In the genomic region with DNA sequence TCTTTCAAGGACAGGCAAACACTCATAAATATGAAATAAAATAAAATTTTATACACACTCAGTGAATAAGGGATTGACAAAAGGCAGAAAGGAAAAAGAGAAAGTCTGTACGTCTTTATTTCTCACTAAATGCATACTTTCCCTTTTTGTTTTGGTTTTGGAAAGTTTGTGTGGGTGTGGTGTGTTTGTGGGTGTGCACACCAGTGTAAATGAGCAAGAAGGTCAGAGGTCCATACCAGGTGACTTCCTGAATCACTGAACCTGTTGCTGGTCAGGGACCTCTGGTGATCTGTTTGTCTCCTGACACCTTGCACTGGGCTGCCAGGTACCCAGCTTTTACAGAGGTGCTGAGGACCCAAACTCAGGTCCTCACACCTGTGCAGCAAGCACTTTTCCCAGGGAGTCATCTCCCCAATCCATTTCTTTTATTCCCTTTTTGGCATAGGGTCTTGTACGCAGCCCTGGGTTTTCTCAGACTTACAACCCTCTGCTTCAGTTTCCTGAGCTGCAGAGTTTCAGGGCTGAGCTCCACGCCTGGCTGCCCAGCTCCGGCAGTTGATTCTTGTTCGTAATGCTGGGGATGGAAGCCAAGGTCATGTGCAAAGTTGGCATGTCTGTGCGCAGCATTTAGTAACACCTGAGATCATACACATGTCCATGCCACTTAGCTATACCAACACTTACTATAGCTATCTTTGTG, we compare ENCODE assay signal across 28 mouse cellular contexts. TPM values are rescaled to one million over a fixed set of nuclear protein-coding genes. Genes with fewer than 3 reads are reported as not detected.
DNase-seq lines count a peak whose midpoint lies in the region; ATAC-seq lines count a peak whose summit lies in the region.
"Had no signal": no experiment of that assay in that cellular context is flagged by ENCODE, and none has a peak within 500 bp of the region (broad histone marks: within the 10 kb centered on the region; RNA-seq: fewer than 3 reads in every experiment).

No protein-coding gene starts in this region.

- WGBS in kidney, embryonic 15.5 days: 60% methylated on average over 6 of the region's 6 CpGs
- WGBS in limb, embryonic 10.5 days: 92% methylated on average over 6 of the region's 6 CpGs

- 0 out of 2 replicates have a peak, but pooled peaks cover 3% of the 10 kb centered on the region for H3K4me1 ChIP-seq in kidney, embryonic 15.5 days
- no peaks in the 10 kb centered on the region for H3K4me1 ChIP-seq in limb, embryonic 10.5 days
- H3K4me1 ChIP-seq: hindbrain, embryonic 15.5 days; midbrain, embryonic 13.5 days; stomach, embryonic 15.5 days had no signal

- no peak overlapping the region for H3K4me2 ChIP-seq in kidney, embryonic 15.5 days
- H3K4me2 ChIP-seq: hindbrain, embryonic 15.5 days; liver, embryonic 15.5 days; midbrain, embryonic 13.5 days; stomach, embryonic 15.5 days had no signal

- no peak overlapping the region for H3K27ac ChIP-seq in kidney, embryonic 15.5 days
- no peak overlapping the region for H3K27ac ChIP-seq in limb, embryonic 10.5 days
- H3K27ac ChIP-seq: gastrocnemius, adult 2 months; hindbrain, embryonic 10.5 days; hindbrain, embryonic 15.5 days; kidney, postnatal 0 days; liver, embryonic 15.5 days; midbrain, embryonic 13.5 days; stomach, embryonic 15.5 days had no signal

- DNase-seq in kidney, adult 18-20 months: peak; percentile 25
- peak; percentile 39 to 42 for DNase-seq in B cell, adult 2 months
- peak; percentile 38 for DNase-seq in kidney, postnatal 10 days
- DNase-seq in limb, embryonic 10.5 days (ENCODE audit: low spot score): peak; percentile 14
- DNase-seq in layer of hippocampus, postnatal 10 days (ENCODE audit: low spot score in 2 of 2): no peak
- no peak for DNase-seq in testis, postnatal 10 days (ENCODE audit: low spot score)
- DNase-seq: adrenal gland, adult 8-10 months; cerebellum, adult 2 months; cerebellum, postnatal 14 days; gastrocnemius, adult 2 months; heart, postnatal 14 days; layer of hippocampus, postnatal 36 days; lung, postnatal 4 days; right cerebral cortex, adult 18-20 months; thymus, postnatal 14 days had no signal

- H3K36me3 ChIP-seq in kidney, embryonic 15.5 days: no peaks in the 10 kb centered on the region
- no peaks in the 10 kb centered on the region for H3K36me3 ChIP-seq in limb, embryonic 10.5 days
- H3K36me3 ChIP-seq: hindbrain, embryonic 10.5 days; hindbrain, embryonic 15.5 days; liver, embryonic 15.5 days; midbrain, embryonic 13.5 days; stomach, embryonic 15.5 days had no signal

- no peak overlapping the region for H3K9ac ChIP-seq in kidney, embryonic 15.5 days
- H3K9ac ChIP-seq: hindbrain, embryonic 15.5 days; liver, embryonic 15.5 days; midbrain, embryonic 13.5 days; stomach, embryonic 15.5 days had no signal

- H3K4me3 ChIP-seq in kidney, embryonic 15.5 days (replicated peaks): no peak overlapping the region
- no peak overlapping the region for H3K4me3 ChIP-seq in limb, embryonic 10.5 days
- H3K4me3 ChIP-seq: erythroblast, embryonic 14.5 days; gastrocnemius, adult 2 months; hindbrain, embryonic 10.5 days; hindbrain, embryonic 15.5 days; liver, embryonic 15.5 days; megakaryocyte, embryonic 14.5 days; midbrain, embryonic 13.5 days; stomach, embryonic 15.5 days had no signal

- no peaks in the 10 kb centered on the region for H3K9me3 ChIP-seq in kidney, embryonic 15.5 days (replicated peaks)
- H3K9me3 ChIP-seq in limb, embryonic 10.5 days (replicated peaks): no peaks in the 10 kb centered on the region
- H3K9me3 ChIP-seq: hindbrain, embryonic 15.5 days; liver, embryonic 15.5 days; midbrain, embryonic 13.5 days; stomach, embryonic 15.5 days had no signal

- no peaks in the 10 kb centered on the region for H3K27me3 ChIP-seq in kidney, embryonic 15.5 days
- no peaks in the 10 kb centered on the region for H3K27me3 ChIP-seq in limb, embryonic 10.5 days (ENCODE audit: low read depth, poor library complexity, severe bottlenecking)
- H3K27me3 ChIP-seq: hindbrain, embryonic 15.5 days; liver, embryonic 15.5 days; megakaryocyte, embryonic 14.5 days; midbrain, embryonic 13.5 days; stomach, embryonic 15.5 days had no signal

- no peak for ATAC-seq in kidney, embryonic 15.5 days (replicated peaks; ENCODE audit: low FRiP score)
- ATAC-seq in megakaryocyte-erythroid progenitor cell, adult 5-6 weeks (replicated peaks; ENCODE audit: low FRiP score, low TSS enrichment, poor library complexity, severe bottlenecking): no peak
- ATAC-seq: activated CD4-positive, CD25-positive, alpha-beta regulatory T cell, adult 4 months; forebrain, embryonic 16.5 days; midbrain, embryonic 13.5 days had no signal

RNA-seq across cellular contexts. Expression of gene Tlr1, which starts 24.6 kb away (rescaled TPM):
- 0.65 and 1.0 TPM in 2 replicates for polyA plus RNA-seq in kidney, embryonic 15.5 days (2015; fragmentation: Nextera tagmentation; extraction: Ambion mirVana)
- polyA plus RNA-seq in limb, embryonic 10.5 days (2016; fragmentation: Nextera tagmentation; extraction: Ambion mirVana): 0.19 and 0.28 TPM in 2 replicates
- 0.92 TPM in 1 of 2 replicates, not detected in the other for total RNA-seq in megakaryocyte-erythroid progenitor cell, adult 5-6 weeks (2014; fragmentation: Nextera tagmentation)
- not detected in 2 replicates for total RNA-seq in megakaryocyte-erythroid progenitor cell, adult 5-6 weeks (2017)
- total RNA-seq in layer of hippocampus, postnatal 10 days (2021): under 1 TPM; 0.54 to 0.57 TPM
- total RNA-seq: ES-E14 had no signal
- polyA plus RNA-seq: erythroblast, embryonic 14.5 days had no signal

RNA-seq across cellular contexts. Expression of gene Tlr6, which starts 51.2 kb away (rescaled TPM):
- 0.60 and 0.93 TPM in 2 replicates for polyA plus RNA-seq in kidney, embryonic 15.5 days (2015; fragmentation: Nextera tagmentation; extraction: Ambion mirVana)
- polyA plus RNA-seq in limb, embryonic 10.5 days (2016; fragmentation: Nextera tagmentation; extraction: Ambion mirVana): 0.18 and 0.25 TPM in 2 replicates
- 0.48 and 0.57 TPM in 2 replicates for total RNA-seq in megakaryocyte-erythroid progenitor cell, adult 5-6 weeks (2014; fragmentation: Nextera tagmentation)
- 0.52 and 1.2 TPM in 2 replicates for total RNA-seq in megakaryocyte-erythroid progenitor cell, adult 5-6 weeks (2017)
- 1 to 10 TPM; 1.3 to 1.4 TPM for total RNA-seq in layer of hippocampus, postnatal 10 days (2021)
- polyA plus RNA-seq: erythroblast, embryonic 14.5 days had no signal

Comparison
In these comparisons a context has a peak if more than half of its experiments do, and no peak if none do; other contexts are left out.
1. DNase-seq: peak in kidney, adult 18-20 months (single experiment), B cell, adult 2 months (2 of 2), kidney, postnatal 10 days (single experiment) and limb, embryonic 10.5 days (single experiment); none in layer of hippocampus, postnatal 10 days (0 of 2) and testis, postnatal 10 days (single experiment).